Mouse (Mus musculus) embryonic facial prominence, embryonic 13.5 days (tissue): ENCODE data around the gene Kcnj9. TPM values are rescaled to one million over a fixed set of nuclear protein-coding genes. Genes with fewer than 3 reads are reported as not detected.

Source experiments
- ATAC-seq: fragments of 200-750 bp; cut with Nextera tagmentation; 2 replicates; pipeline ENCODE4 v1.8.0; 2017; ENCODE audit warnings: low read depth; ENCODE audit not compliant: insufficient number of reproducible peaks, insufficient read depth, low FRiP score, low TSS enrichment
- H3K27ac ChIP-seq: fragments of 300-500 bp; sonication (generic); 2 replicates; pipeline ENCODE4 v1.5.1; 2015; ENCODE audit warnings: moderate library complexity, mild to moderate bottlenecking, inconsistent platforms
- H3K27me3 ChIP-seq: fragments of 300-500 bp; sonication (generic); 2 replicates; pipeline ENCODE4 v1.6.1; 2015; ENCODE audit warnings: mild to moderate bottlenecking, inconsistent platforms
- H3K36me3 ChIP-seq: fragments of 300-500 bp; sonication (generic); 2 replicates; pipeline ENCODE4 v1.6.1; 2015; ENCODE audit warnings: mild to moderate bottlenecking, inconsistent platforms
- H3K4me1 ChIP-seq: fragments of 300-500 bp; sonication (generic); 2 replicates; pipeline ENCODE4 v1.6.1; 2015; ENCODE audit warnings: inconsistent platforms
- H3K4me2 ChIP-seq: fragments of 300-500 bp; sonication (generic); 2 replicates; pipeline ENCODE4 v1.6.1; 2015; ENCODE audit warnings: moderate library complexity, mild to moderate bottlenecking, inconsistent platforms
- H3K4me3 ChIP-seq: fragments of 300-500 bp; sonication (generic); 2 replicates; pipeline ENCODE4 v1.5.1; 2015; ENCODE audit warnings: mild to moderate bottlenecking, inconsistent platforms
- H3K9ac ChIP-seq: fragments of 300-500 bp; sonication (generic); 2 replicates; pipeline ENCODE4 v1.6.1; 2015; ENCODE audit warnings: mild to moderate bottlenecking, inconsistent platforms
- H3K9me3 ChIP-seq: fragments of 300-500 bp; sonication (generic); 2 replicates; pipeline ENCODE4 v1.6.1; 2016; ENCODE audit warnings: inconsistent platforms
- WGBS: fragments of 180-500 bp; shearing (Covaris S2); methylation state at CpG from one replicate; pipeline ENCODE4 v1.1.7; 2015; ENCODE audit warnings: mixed read lengths; 5-methylcytosine and 5-hydroxymethylcytosine counted together
- polyA plus RNA-seq: library from polyadenylated mRNA; unstranded; fragments of >200 nt; fragmentation: Nextera tagmentation; extraction: Ambion mirVana; gene quantifications from 2 replicates; pipeline ENCODE4 v1.2.1, GENCODE M21; 2015

Kcnj9 gene
- polyA plus RNA-seq, 1 experiment from 2014 or later = not detected

DNA sequence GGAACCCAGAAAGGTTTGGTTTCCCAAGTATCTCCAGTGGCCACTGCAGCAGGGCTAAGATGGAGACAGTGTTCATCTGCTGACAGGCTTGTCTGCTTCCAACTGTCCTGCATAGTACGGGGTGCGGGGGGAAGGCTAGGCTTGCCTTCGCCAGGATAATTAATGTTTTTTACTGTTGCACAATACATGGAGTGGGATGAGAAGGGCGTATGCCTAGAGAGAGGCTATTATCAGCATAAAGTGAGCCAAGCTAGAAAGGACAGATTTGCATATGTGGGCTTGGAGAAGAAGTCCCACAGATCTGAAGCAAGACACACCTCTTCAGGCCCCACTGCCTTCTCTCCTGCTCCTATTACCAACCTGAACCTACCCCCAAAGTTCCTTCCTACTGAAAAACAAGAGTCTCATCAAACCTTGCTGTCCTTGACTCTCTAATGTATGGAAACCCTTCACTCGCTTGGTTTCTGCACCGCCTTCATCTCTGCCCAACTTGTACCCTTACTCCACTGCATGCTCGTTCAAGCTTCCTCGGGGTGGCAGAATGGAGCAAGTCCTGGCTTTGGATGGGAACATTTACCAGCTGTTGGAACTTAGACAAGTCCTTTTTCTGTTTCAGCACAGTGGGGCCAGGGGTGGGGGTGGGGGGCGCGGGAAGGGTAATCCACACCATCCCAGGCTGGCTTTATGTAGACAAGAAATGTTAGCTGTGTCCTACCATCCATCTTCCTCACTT lies 47.4 kb downstream of the Kcnj9 start:
- Histone ChIP-seq H3K4me1 (no peaks in the 10 kb centered on the region), H3K27ac (no peak overlapping the region), H3K9me3 (no peaks in the 10 kb centered on the region), H3K4me2 (no peak overlapping the region), H3K4me3 (no peak overlapping the region), H3K27me3 (no peaks in the 10 kb centered on the region), H3K36me3 (no peaks in the 10 kb centered on the region), H3K9ac (no peak overlapping the region)
- no peak for ATAC-seq
- WGBS = 84% methylated on average over 10 of the region's 10 CpGs

GRCm38 (mm10) chr1:172279768-172280509 lies 49.2 kb downstream of the Kcnj9 start:
- Histone ChIP-seq H3K9me3 (no peaks in the 10 kb centered on the region), H3K27me3 (no peaks in the 10 kb centered on the region), H3K4me3 (no peak overlapping the region), H3K27ac (no peak overlapping the region), H3K4me1 (no peaks in the 10 kb centered on the region), H3K4me2 (no peak overlapping the region), H3K9ac (no peak overlapping the region), H3K36me3 (no peaks in the 10 kb centered on the region)
- no peak for ATAC-seq
- 75% methylated on average over 16 of the region's 16 CpGs for WGBS

DNA sequence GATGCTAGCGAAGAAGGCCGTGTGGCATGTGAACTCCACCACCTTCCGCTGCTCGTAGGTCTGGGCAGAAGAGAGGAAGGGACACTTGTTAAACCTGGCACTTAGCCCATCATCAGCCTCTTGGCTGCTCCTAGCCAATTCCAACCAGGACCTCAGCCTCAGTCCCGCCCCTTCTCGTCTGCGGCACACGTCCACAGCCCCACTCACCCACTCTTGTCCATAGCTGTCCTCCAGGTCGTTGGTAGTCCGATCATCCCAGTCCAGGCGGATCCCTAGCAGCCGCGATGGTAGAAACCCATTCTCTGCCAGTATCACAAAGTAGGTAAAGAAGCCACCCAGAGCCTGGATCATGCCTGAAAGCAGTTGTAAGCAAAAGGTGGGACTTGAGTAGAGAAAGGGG lies 50.8 kb downstream of the Kcnj9 start:
- no peaks in the 10 kb centered on the region for H3K9me3 ChIP-seq
- no peaks in the 10 kb centered on the region for H3K36me3 ChIP-seq
- H3K4me2 ChIP-seq = no peak overlapping the region
- 94% methylated on average over 13 of the region's 13 CpGs for WGBS
- H3K9ac ChIP-seq = no peak overlapping the region
- no peaks in the 10 kb centered on the region for H3K4me1 ChIP-seq
- H3K27me3 ChIP-seq = no peaks in the 10 kb centered on the region
- H3K27ac ChIP-seq = no peak overlapping the region
- no peak overlapping the region for H3K4me3 ChIP-seq
- no peak for ATAC-seq

DNA sequence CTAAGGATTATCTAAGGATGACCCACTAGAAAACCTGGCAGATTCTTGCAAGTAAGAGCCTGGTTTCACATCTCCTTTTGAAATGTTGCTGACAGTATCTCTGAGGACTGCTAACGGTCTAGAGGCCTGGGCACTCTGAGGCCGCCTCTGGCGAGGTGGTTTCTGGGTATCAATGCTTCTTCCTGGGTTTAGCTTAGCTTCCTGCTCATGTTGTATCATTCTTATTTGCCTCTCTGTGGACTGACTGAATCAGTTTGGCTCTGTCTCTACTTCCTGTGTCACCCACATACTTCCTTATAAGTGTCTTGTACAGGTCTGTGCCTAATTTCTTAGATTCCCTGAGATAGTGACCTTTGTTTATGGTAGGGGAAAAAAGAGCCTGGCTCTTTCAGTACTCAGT lies 51.9 kb downstream of the Kcnj9 start:
- no peak overlapping the region for H3K4me3 ChIP-seq
- H3K9ac ChIP-seq = no peak overlapping the region
- H3K27me3 ChIP-seq = no peaks in the 10 kb centered on the region
- no peak overlapping the region for H3K27ac ChIP-seq
- 78% methylated on average over 3 of the region's 3 CpGs for WGBS
- H3K4me1 ChIP-seq = no peaks in the 10 kb centered on the region
- no peak for ATAC-seq
- H3K4me2 ChIP-seq = no peak overlapping the region
- no peaks in the 10 kb centered on the region for H3K36me3 ChIP-seq
- H3K9me3 ChIP-seq = no peaks in the 10 kb centered on the region

DNA sequence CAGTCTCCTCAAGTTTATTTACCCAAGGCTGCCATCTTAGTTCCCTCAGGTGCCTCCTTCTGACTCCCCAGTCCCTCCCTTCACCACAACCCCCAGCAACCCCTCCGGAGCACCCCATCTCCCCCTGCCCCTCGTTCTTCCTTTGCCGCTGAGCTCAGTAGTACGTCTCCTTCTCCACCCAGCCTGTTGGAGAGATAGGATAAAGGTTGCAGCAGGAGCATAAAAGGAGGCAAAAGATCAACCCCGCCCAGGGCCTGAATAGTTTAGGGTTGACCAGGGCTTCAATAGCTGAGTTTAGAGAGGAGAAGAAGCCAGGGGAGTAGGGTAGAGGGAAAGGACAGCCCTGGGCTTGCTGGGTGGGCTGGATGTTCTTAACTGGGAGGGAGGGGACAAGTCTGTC lies 54.6 kb downstream of the Kcnj9 start:
- no peaks in the 10 kb centered on the region for H3K36me3 ChIP-seq
- 72% methylated on average over 5 of the region's 5 CpGs for WGBS

DNA sequence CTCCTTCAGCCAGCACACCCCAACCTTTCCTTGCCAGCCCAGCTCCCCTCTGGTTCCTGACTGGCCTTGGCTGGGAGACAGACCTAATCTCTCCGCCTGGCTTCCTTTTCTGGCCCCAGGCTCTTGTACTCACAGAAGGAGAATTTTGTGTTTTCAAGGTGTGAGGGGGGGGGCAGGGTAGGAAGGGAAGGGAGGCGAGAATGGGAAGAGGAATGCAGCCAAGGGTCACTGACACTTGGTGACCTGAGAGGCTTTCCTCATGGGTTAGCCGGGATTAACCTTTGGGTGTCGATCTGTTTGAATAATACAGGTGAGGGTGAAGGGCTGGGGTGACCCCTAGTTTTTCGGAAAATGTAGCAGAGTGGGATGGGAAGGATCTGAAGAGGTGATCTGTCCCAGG lies 55.0 kb downstream of the Kcnj9 start:
- Histone ChIP-seq H3K27me3 (no peaks in the 10 kb centered on the region), H3K4me3 (no peak overlapping the region), H3K9ac (no peak overlapping the region), H3K9me3 (no peaks in the 10 kb centered on the region), H3K4me2 (no peak overlapping the region), H3K36me3 (no peaks in the 10 kb centered on the region), H3K4me1 (no peaks in the 10 kb centered on the region), H3K27ac (no peak overlapping the region)
- 42% methylated on average over 5 of the region's 5 CpGs for WGBS
- ATAC-seq = no peak

More for the DNA sequence above, 54.6 kb downstream of the Kcnj9 start:
- Histone ChIP-seq H3K4me1 (no peaks in the 10 kb centered on the region), H3K9ac (no peak overlapping the region), H3K27me3 (no peaks in the 10 kb centered on the region), H3K27ac (no peak overlapping the region), H3K9me3 (no peaks in the 10 kb centered on the region), H3K4me3 (no peak overlapping the region), H3K4me2 (no peak overlapping the region)
- no peak for ATAC-seq

DNA sequence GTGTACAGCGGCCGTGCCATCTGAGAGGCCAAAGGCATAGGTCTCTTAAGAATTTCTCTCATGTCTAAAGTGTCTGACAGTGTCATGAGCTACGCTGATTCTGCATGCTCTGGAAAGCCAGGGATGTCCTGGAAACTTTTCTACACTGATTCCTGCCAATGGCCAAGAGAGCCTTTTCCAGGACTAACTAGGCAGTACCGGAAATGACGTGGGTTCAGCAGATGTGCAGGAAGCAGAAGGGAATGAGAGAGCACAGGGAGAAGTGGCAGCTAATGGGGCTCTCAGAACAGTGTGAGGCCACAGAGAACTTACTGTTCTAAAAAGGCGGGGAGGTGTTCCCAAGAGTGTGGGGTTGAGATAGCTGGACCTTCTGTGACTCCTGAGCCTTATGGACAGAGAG lies 55.7 kb downstream of the Kcnj9 start:
- Histone ChIP-seq H3K9ac (no peak overlapping the region), H3K27me3 (no peaks in the 10 kb centered on the region), H3K9me3 (no peaks in the 10 kb centered on the region), H3K36me3 (no peaks in the 10 kb centered on the region), H3K4me2 (no peak overlapping the region), H3K4me3 (no peak overlapping the region), H3K27ac (no peak overlapping the region), H3K4me1 (no peaks in the 10 kb centered on the region)
- ATAC-seq = no peak
- WGBS = 82% methylated on average over 6 of the region's 6 CpGs

DNA sequence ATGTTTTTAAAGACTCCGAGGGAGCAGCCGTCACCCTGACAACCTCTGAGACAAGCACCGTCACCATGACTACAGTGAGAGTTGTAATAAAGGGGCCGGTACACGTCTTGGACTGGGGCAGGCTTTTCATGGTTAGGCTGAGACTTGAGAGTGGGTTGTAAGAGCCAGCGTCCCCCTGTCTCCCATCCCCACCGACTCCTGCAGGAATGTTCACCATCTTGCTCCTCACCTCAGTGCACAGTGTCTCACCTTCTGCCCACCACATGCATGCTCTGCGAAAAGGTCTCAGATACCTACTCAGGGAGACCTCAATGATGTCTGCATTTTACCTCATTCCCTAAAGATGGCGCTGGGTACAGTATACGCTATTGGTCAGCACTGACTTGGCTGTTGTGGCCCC lies 57.4 kb downstream of the Kcnj9 start:
- ATAC-seq = no peak
- H3K36me3 ChIP-seq = no peaks in the 10 kb centered on the region

DNA sequence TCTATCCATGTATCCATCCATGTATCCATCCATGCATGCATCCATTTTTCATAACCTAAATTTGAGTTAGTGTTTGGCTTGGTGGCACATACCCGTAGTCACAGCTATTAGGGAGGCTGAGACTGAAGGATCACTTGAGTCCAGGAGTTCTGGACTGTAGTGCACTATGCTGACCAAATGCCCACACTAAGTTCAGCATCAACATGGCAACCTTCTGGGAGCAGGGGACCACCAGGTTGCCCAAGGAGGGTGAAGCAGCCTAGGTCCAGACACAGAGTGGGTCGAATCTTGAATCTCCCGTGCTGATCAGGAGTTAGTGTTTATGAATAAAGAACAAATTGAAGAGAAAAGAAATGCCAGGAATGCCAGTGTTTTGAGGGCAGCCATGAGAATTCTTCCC lies 57.9 kb downstream of the Kcnj9 start:
- H3K27me3 ChIP-seq = no peaks in the 10 kb centered on the region
- no peaks in the 10 kb centered on the region for H3K9me3 ChIP-seq
- no peak overlapping the region for H3K4me3 ChIP-seq
- H3K4me2 ChIP-seq = no peak overlapping the region
- no peak for ATAC-seq
- no peak overlapping the region for H3K27ac ChIP-seq
- 85% methylated on average over 3 of the region's 3 CpGs for WGBS
- H3K4me1 ChIP-seq = no peaks in the 10 kb centered on the region
- H3K9ac ChIP-seq = no peak overlapping the region
- no peaks in the 10 kb centered on the region for H3K36me3 ChIP-seq

More for the DNA sequence above, 57.4 kb downstream of the Kcnj9 start:
- no peaks in the 10 kb centered on the region for H3K4me1 ChIP-seq
- no peak overlapping the region for H3K4me3 ChIP-seq
- H3K9me3 ChIP-seq = no peaks in the 10 kb centered on the region
- no peak overlapping the region for H3K27ac ChIP-seq
- H3K4me2 ChIP-seq = no peak overlapping the region
- no peak overlapping the region for H3K9ac ChIP-seq
- no peaks in the 10 kb centered on the region for H3K27me3 ChIP-seq
- WGBS = 76% methylated on average over 10 of the region's 10 CpGs

Other genes starting within 250 kb of the Kcnj9 start
- gene Copa, start 246.8 kb downstream of the Kcnj9 start, polyA plus RNA-seq = 216 and 239 TPM in 2 replicates
- 103 and 106 TPM in 2 replicates for gene Ncstn, start 246.5 kb downstream of the Kcnj9 start, polyA plus RNA-seq
- 133 and 152 TPM in 2 replicates for gene Pex19, start 202.6 kb downstream of the Kcnj9 start, polyA plus RNA-seq
- gene Dcaf8, start 181.2 kb downstream of the Kcnj9 start, polyA plus RNA-seq = 150 and 153 TPM in 2 replicates
- 79.3 and 83.7 TPM in 2 replicates for gene Pea15a, start 122.5 kb downstream of the Kcnj9 start, polyA plus RNA-seq
- gene Casq1, start 109.5 kb downstream of the Kcnj9 start, polyA plus RNA-seq = 2.1 and 4.3 TPM in 2 replicates
- gene Atp1a4, start 70.9 kb downstream of the Kcnj9 start, polyA plus RNA-seq = not detected in 2 replicates
- gene Igsf8, start 67.7 kb downstream of the Kcnj9 start, polyA plus RNA-seq = 46.9 and 49.8 TPM in 2 replicates
- 1.9 and 2.5 TPM in 2 replicates for gene Atp1a2, start 31.3 kb downstream of the Kcnj9 start, polyA plus RNA-seq
- gene Kcnj10, start 11.9 kb upstream of the Kcnj9 start, polyA plus RNA-seq = 0.06 TPM in 2 replicates
- 6.6 and 7.3 TPM in 2 replicates for gene Pigm, start 47.2 kb upstream of the Kcnj9 start, polyA plus RNA-seq
- gene Slamf9, start 146.0 kb upstream of the Kcnj9 start, polyA plus RNA-seq = 0.47 TPM in 1 of 2 replicates, not detected in the other
- gene Igsf9, start 152.5 kb upstream of the Kcnj9 start, polyA plus RNA-seq = 75.6 and 83.2 TPM in 2 replicates
- gene Tagln2, start 170.7 kb upstream of the Kcnj9 start, polyA plus RNA-seq = 133 and 135 TPM in 2 replicates
- 2.0 and 2.3 TPM in 2 replicates for gene Cfap45, start 191.5 kb upstream of the Kcnj9 start, polyA plus RNA-seq
- gene Vsig8, start 226.6 kb upstream of the Kcnj9 start, polyA plus RNA-seq = 0.40 and 0.77 TPM in 2 replicates